ENCODE assay signal across 11 mouse cellular contexts in the genomic region with DNA sequence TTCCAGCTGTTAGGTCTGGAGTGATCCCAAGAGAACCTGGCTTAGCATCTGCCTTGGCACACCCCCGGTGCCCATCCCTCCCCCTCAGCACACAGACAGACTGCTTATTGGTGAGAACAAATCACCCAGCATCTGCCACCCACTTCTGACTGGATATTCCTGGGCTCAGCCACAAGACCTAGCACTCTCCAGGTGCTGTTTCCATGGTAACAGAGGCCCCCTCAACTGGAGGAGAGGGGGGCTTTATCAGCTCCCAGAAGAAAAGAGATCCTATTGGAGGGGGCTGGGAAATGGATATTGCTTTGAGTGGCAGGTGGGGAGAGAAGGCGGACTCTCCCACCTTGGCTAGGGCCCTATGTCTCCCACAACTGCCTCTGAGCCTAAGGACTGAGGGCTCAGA. TPM values are rescaled to one million over a fixed set of nuclear protein-coding genes. Genes with fewer than 3 reads are reported as not detected.
A peak's percentile ranks its signal among the peaks of the same experiment; 100 is the strongest.
DNase-seq lines count a peak whose midpoint lies in the region; ATAC-seq and TF ChIP-seq lines count a peak whose summit lies in the region.
"Had no signal": no experiment of that assay in that cellular context is flagged by ENCODE, and none has a peak within 500 bp of the region (broad histone marks: within the 10 kb centered on the region; RNA-seq: fewer than 3 reads in every experiment).

No protein-coding gene starts in this region.

- TF ChIP-seq CTCF in cortical plate, adult 2 months (IDR thresholded peaks at IDR 0.05; ENCODE audit: extremely low read depth, insufficient read depth, low read length): no peak
- no peak for TF ChIP-seq CTCF in layer of hippocampus, adult 2 months (conservative IDR thresholded peaks at IDR 0.05)

- H3K27ac ChIP-seq in cortical plate, adult 2 months (ENCODE audit: insufficient read depth, low read length): peak overlapping the region; percentile 83
- peak overlapping the region; percentile 74 for H3K27ac ChIP-seq in forebrain, embryonic 14.5 days (ENCODE audit: low read depth, low read length)
- peak overlapping the region; percentile 86 for H3K27ac ChIP-seq in layer of hippocampus, adult 2 months
- peak overlapping the region; percentile 68 for H3K27ac ChIP-seq in midbrain, embryonic 14.5 days (replicated peaks; ENCODE audit: low read depth, low read length)
- H3K27ac ChIP-seq in heart, embryonic 10.5 days: no peak overlapping the region
- H3K27ac ChIP-seq in liver, embryonic 11.5 days (ENCODE audit: low read depth, low read length): no peak overlapping the region
- H3K27ac ChIP-seq: lung, embryonic 15.5 days had no signal

- no peak overlapping the region for H3K4me2 ChIP-seq in forebrain, embryonic 14.5 days (ENCODE audit: low read length)
- no peak overlapping the region for H3K4me2 ChIP-seq in midbrain, embryonic 14.5 days (ENCODE audit: low read length)
- H3K4me2 ChIP-seq in liver, embryonic 11.5 days: no peak overlapping the region
- H3K4me2 ChIP-seq: lung, embryonic 15.5 days had no signal

- H3K27me3 ChIP-seq in forebrain, embryonic 14.5 days (replicated peaks; ENCODE audit: control insufficient read depth, insufficient read depth, low read length): no peaks in the 10 kb centered on the region
- H3K27me3 ChIP-seq in midbrain, embryonic 14.5 days (ENCODE audit: control insufficient read depth, insufficient read depth, low read length): no peaks in the 10 kb centered on the region
- no peaks in the 10 kb centered on the region for H3K27me3 ChIP-seq in heart, embryonic 10.5 days (ENCODE audit: insufficient read depth, poor library complexity, severe bottlenecking)
- H3K27me3 ChIP-seq in liver, embryonic 11.5 days (replicated peaks; ENCODE audit: control insufficient read depth, insufficient read depth, low read length): no peaks in the 10 kb centered on the region
- H3K27me3 ChIP-seq: lung, embryonic 15.5 days had no signal

- H3K4me1 ChIP-seq in cortical plate, adult 2 months (ENCODE audit: control insufficient read depth, insufficient read depth, low read length): peaks cover 9% of the 10 kb centered on the region
- H3K4me1 ChIP-seq in forebrain, embryonic 14.5 days (ENCODE audit: control insufficient read depth, insufficient read depth, low read length): peaks cover 25% of the 10 kb centered on the region
- H3K4me1 ChIP-seq in midbrain, embryonic 14.5 days (ENCODE audit: control insufficient read depth, insufficient read depth, low read length): peaks cover 19% of the 10 kb centered on the region
- peaks cover 11% of the 10 kb centered on the region; the same call in 1 of the 2 replicates for H3K4me1 ChIP-seq in heart, embryonic 10.5 days
- peaks cover 11% of the 10 kb centered on the region for H3K4me1 ChIP-seq in liver, embryonic 11.5 days (replicated peaks; ENCODE audit: control insufficient read depth, insufficient read depth, low read length)
- H3K4me1 ChIP-seq: lung, embryonic 15.5 days had no signal

- 0 out of 2 replicates have a peak overlapping the region, but pooled peaks have one; percentile 21 for H3K9ac ChIP-seq in forebrain, embryonic 14.5 days (ENCODE audit: low read length)
- no peak overlapping the region for H3K9ac ChIP-seq in midbrain, embryonic 14.5 days (replicated peaks; ENCODE audit: low read length)
- no peak overlapping the region for H3K9ac ChIP-seq in liver, embryonic 11.5 days (ENCODE audit: low read depth, low read length)
- H3K9ac ChIP-seq: lung, embryonic 15.5 days had no signal

- H3K4me3 ChIP-seq in cortical plate, adult 2 months (ENCODE audit: insufficient read depth, low read length): no peak overlapping the region
- no peak overlapping the region for H3K4me3 ChIP-seq in forebrain, embryonic 14.5 days (ENCODE audit: low read depth, low read length)
- H3K4me3 ChIP-seq in layer of hippocampus, adult 2 months: no peak overlapping the region; the same call in 1 of the 2 replicates
- no peak overlapping the region for H3K4me3 ChIP-seq in midbrain, embryonic 14.5 days (replicated peaks; ENCODE audit: low read depth, low read length)
- H3K4me3 ChIP-seq in heart, embryonic 10.5 days: no peak overlapping the region
- H3K4me3 ChIP-seq in liver, embryonic 11.5 days (ENCODE audit: low read depth, low read length): no peak overlapping the region
- H3K4me3 ChIP-seq: lung, embryonic 15.5 days had no signal

- no peak for TF ChIP-seq POLR2A in cortical plate, adult 2 months (IDR thresholded peaks at IDR 0.05; ENCODE audit: extremely low read depth, insufficient read depth, low read length)

- peak; percentile 78 for DNase-seq in forebrain, embryonic 14.5 days (ENCODE audit: low spot score)
- DNase-seq in layer of hippocampus, adult 2 months (ENCODE audit: low spot score in 2 of 2): peak; percentile 62 to 75
- DNase-seq in midbrain, embryonic 14.5 days: peak; percentile 73
- no peak for DNase-seq in heart, embryonic 10.5 days (ENCODE audit: low spot score)
- no peak for DNase-seq in spleen, postnatal 4 days (ENCODE audit: low spot score in 2 of 2)
- no peak for DNase-seq in thymus, postnatal 4 days
- no peak for DNase-seq in liver, embryonic 11.5 days (ENCODE audit: low spot score)
- DNase-seq: adrenal gland, adult 8-10 months; cerebellum, postnatal 36 days had no signal

- ATAC-seq in forebrain, embryonic 14.5 days: peak; percentile 65
- ATAC-seq in midbrain, embryonic 14.5 days (ENCODE audit: low FRiP score, low TSS enrichment): peak; percentile 40; the same call in 1 of the 2 replicates
- no peak for ATAC-seq in liver, embryonic 11.5 days (replicated peaks; ENCODE audit: low FRiP score)

- H3K9me3 ChIP-seq in forebrain, embryonic 14.5 days (replicated peaks; ENCODE audit: control insufficient read depth, low read length): no peaks in the 10 kb centered on the region
- no peaks in the 10 kb centered on the region for H3K9me3 ChIP-seq in midbrain, embryonic 14.5 days (ENCODE audit: control insufficient read depth, low read length)
- no peaks in the 10 kb centered on the region for H3K9me3 ChIP-seq in heart, embryonic 10.5 days
- no peaks in the 10 kb centered on the region for H3K9me3 ChIP-seq in liver, embryonic 11.5 days (ENCODE audit: control insufficient read depth, low read length)
- H3K9me3 ChIP-seq: lung, embryonic 15.5 days had no signal

- WGBS in forebrain, embryonic 14.5 days: 72% methylated on average over 2 of the region's 2 CpGs
- 56% methylated on average over 2 of the region's 2 CpGs for WGBS in midbrain, embryonic 14.5 days
- 94% methylated on average over 2 of the region's 2 CpGs for WGBS in heart, embryonic 10.5 days
- 91% methylated on average over 2 of the region's 2 CpGs for WGBS in liver, embryonic 11.5 days

- peaks cover 52% of the 10 kb centered on the region for H3K36me3 ChIP-seq in forebrain, embryonic 14.5 days (ENCODE audit: control insufficient read depth, insufficient read depth, low read length)
- H3K36me3 ChIP-seq in midbrain, embryonic 14.5 days (ENCODE audit: control insufficient read depth, insufficient read depth, low read length): peaks cover 63% of the 10 kb centered on the region
- peaks cover 59% of the 10 kb centered on the region for H3K36me3 ChIP-seq in heart, embryonic 10.5 days
- H3K36me3 ChIP-seq in liver, embryonic 11.5 days (ENCODE audit: control insufficient read depth, insufficient read depth, low read length): peaks cover 47% of the 10 kb centered on the region

RNA-seq across cellular contexts. Expression of gene Pin1, which starts 12.1 kb away (rescaled TPM):
- polyA plus RNA-seq in cortical plate, adult 2 months (2012; rRNA removed): 47.1 and 47.4 TPM in 2 replicates
- 69.2 and 73.3 TPM in 2 replicates for polyA plus RNA-seq in forebrain, embryonic 14.5 days (2014; fragmentation: Nextera tagmentation; extraction: Ambion mirVana)
- 10 to 100 TPM; 32.8 to 34.0 TPM for total RNA-seq in layer of hippocampus, adult 2 months (2021)
- 56.7 and 68.6 TPM in 2 replicates for polyA plus RNA-seq in midbrain, embryonic 14.5 days (2014; fragmentation: Nextera tagmentation; extraction: Ambion mirVana)
- 68.6 and 80.2 TPM in 2 replicates for polyA plus RNA-seq in heart, embryonic 10.5 days (2016; fragmentation: Nextera tagmentation; extraction: Ambion mirVana)
- 58.8 and 59.7 TPM in 2 replicates for polyA plus RNA-seq in liver, embryonic 11.5 days (2014; fragmentation: Nextera tagmentation; extraction: Ambion mirVana)

RNA-seq across cellular contexts. Expression of gene Fbxl12, which starts 19.4 kb away (rescaled TPM):
- polyA plus RNA-seq in cortical plate, adult 2 months (2012; rRNA removed): 26.9 and 30.3 TPM in 2 replicates
- 10.3 and 12.5 TPM in 2 replicates for polyA plus RNA-seq in forebrain, embryonic 14.5 days (2014; fragmentation: Nextera tagmentation; extraction: Ambion mirVana)
- total RNA-seq in layer of hippocampus, adult 2 months (2021): 10 to 100 TPM; 25.5 to 27.7 TPM
- polyA plus RNA-seq in midbrain, embryonic 14.5 days (2014; fragmentation: Nextera tagmentation; extraction: Ambion mirVana): 12.1 and 20.8 TPM in 2 replicates
- 22.2 and 23.0 TPM in 2 replicates for polyA plus RNA-seq in heart, embryonic 10.5 days (2016; fragmentation: Nextera tagmentation; extraction: Ambion mirVana)
- 8.1 and 9.1 TPM in 2 replicates for polyA plus RNA-seq in liver, embryonic 11.5 days (2014; fragmentation: Nextera tagmentation; extraction: Ambion mirVana)

RNA-seq across cellular contexts. Expression of gene Ubl5, which starts 21.3 kb away (rescaled TPM):
- 569 and 577 TPM in 2 replicates for polyA plus RNA-seq in cortical plate, adult 2 months (2012; rRNA removed)
- polyA plus RNA-seq in forebrain, embryonic 14.5 days (2014; fragmentation: Nextera tagmentation; extraction: Ambion mirVana): 468 and 550 TPM in 2 replicates
- 100 to 1,000 TPM; 277 to 326 TPM for total RNA-seq in layer of hippocampus, adult 2 months (2021)
- 444 and 552 TPM in 2 replicates for polyA plus RNA-seq in midbrain, embryonic 14.5 days (2014; fragmentation: Nextera tagmentation; extraction: Ambion mirVana)
- 285 and 287 TPM in 2 replicates for polyA plus RNA-seq in heart, embryonic 10.5 days (2016; fragmentation: Nextera tagmentation; extraction: Ambion mirVana)
- 324 and 349 TPM in 2 replicates for polyA plus RNA-seq in liver, embryonic 11.5 days (2014; fragmentation: Nextera tagmentation; extraction: Ambion mirVana)

Comparison
In these comparisons a context has a peak if more than half of its experiments do, and no peak if none do; other contexts are left out.
1. H3K27ac ChIP-seq: peak in cortical plate, adult 2 months (single experiment), forebrain, embryonic 14.5 days (single experiment), layer of hippocampus, adult 2 months (single experiment) and midbrain, embryonic 14.5 days (single experiment); none in heart, embryonic 10.5 days (single experiment) and liver, embryonic 11.5 days (single experiment).
2. DNase-seq: peak in forebrain, embryonic 14.5 days (single experiment), layer of hippocampus, adult 2 months (2 of 2) and midbrain, embryonic 14.5 days (single experiment); none in heart, embryonic 10.5 days (single experiment), spleen, postnatal 4 days (0 of 2), thymus, postnatal 4 days (single experiment) and liver, embryonic 11.5 days (single experiment).